18 mouse cellular contexts compared by ENCODE assay signal in the genomic region with DNA sequence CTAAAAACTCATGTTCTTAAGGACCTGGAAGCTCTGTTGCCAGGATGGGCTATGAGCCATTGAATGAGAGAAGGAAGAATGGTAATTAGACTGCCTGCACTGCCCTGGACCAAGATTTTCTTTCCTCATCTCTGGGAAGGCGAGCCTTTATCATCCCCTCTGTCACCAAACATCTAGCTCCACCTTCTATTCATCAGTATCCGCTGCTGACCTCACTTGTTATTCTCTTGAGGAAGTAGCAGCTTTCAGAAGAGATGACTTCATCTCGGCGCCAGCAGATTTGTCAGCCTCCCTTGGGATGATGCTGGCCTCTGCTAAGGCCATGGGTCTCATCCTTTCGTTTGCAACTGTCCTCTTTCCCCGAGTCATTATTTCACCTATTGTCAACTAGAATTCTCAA.
A peak's percentile ranks its signal among the peaks of the same experiment; 100 is the strongest.
DNase-seq lines count a peak whose midpoint lies in the region; ATAC-seq lines count a peak whose summit lies in the region.
"Had no signal": no experiment of that assay in that cellular context is flagged by ENCODE, and none has a peak within 500 bp of the region (broad histone marks: within the 10 kb centered on the region; RNA-seq: fewer than 3 reads in every experiment).

No protein-coding gene starts in this region.

- WGBS in lung, embryonic 16.5 days, result 37% methylated on average over 6 of the region's 6 CpGs
- WGBS in heart, embryonic 13.5 days, result 34% methylated on average over 6 of the region's 6 CpGs
- 73% methylated on average over 6 of the region's 6 CpGs for WGBS in hindbrain, embryonic 16.5 days

- no peak overlapping the region for H3K4me3 ChIP-seq in lung, embryonic 16.5 days (ENCODE audit: low read length)
- no peak overlapping the region for H3K4me3 ChIP-seq in heart, embryonic 13.5 days
- no peak overlapping the region for H3K4me3 ChIP-seq in hindbrain, embryonic 16.5 days (ENCODE audit: low read length)
- H3K4me3 ChIP-seq: embryonic facial prominence, embryonic 15.5 days; forebrain, embryonic 10.5 days; limb, embryonic 15.5 days; megakaryocyte, embryonic 14.5 days; midbrain, embryonic 15.5 days had no signal

- H3K4me1 ChIP-seq in lung, embryonic 16.5 days (replicated peaks; ENCODE audit: control insufficient read depth, insufficient read depth, low read length), result no peaks in the 10 kb centered on the region
- H3K4me1 ChIP-seq in heart, embryonic 13.5 days, result 0 out of 2 replicates have a peak, but pooled peaks cover 10% of the 10 kb centered on the region
- H3K4me1 ChIP-seq in hindbrain, embryonic 16.5 days (ENCODE audit: control insufficient read depth, insufficient read depth, low read depth, low read length), result no peaks in the 10 kb centered on the region
- H3K4me1 ChIP-seq: embryonic facial prominence, embryonic 15.5 days; forebrain, embryonic 10.5 days; limb, embryonic 15.5 days; megakaryocyte, embryonic 14.5 days; midbrain, embryonic 15.5 days had no signal

- no peaks in the 10 kb centered on the region for H3K27me3 ChIP-seq in lung, embryonic 16.5 days (ENCODE audit: control insufficient read depth, insufficient read depth, low read depth, low read length)
- H3K27me3 ChIP-seq in heart, embryonic 13.5 days (replicated peaks), result no peaks in the 10 kb centered on the region
- H3K27me3 ChIP-seq in hindbrain, embryonic 16.5 days (replicated peaks; ENCODE audit: control insufficient read depth, insufficient read depth, low read length), result no peaks in the 10 kb centered on the region
- H3K27me3 ChIP-seq: embryonic facial prominence, embryonic 15.5 days; limb, embryonic 15.5 days; megakaryocyte, embryonic 14.5 days; midbrain, embryonic 15.5 days had no signal

- intact Hi-C loops in heart, postnatal 36 days (cut with DNase I), result no loop called here

- ATAC-seq in lung, embryonic 16.5 days (ENCODE audit: low read depth), result 0 out of 2 replicates have a peak, but pooled peaks have one; percentile 31
- ATAC-seq in heart, embryonic 13.5 days (ENCODE audit: extremely low read depth, insufficient number of reproducible peaks, low FRiP score, low TSS enrichment), result no peak
- ATAC-seq in hindbrain, embryonic 16.5 days, result no peak
- ATAC-seq: midbrain, embryonic 15.5 days had no signal

- no peak overlapping the region for H3K27ac ChIP-seq in lung, embryonic 16.5 days (ENCODE audit: low read length)
- peak overlapping the region; percentile 49 for H3K27ac ChIP-seq in heart, embryonic 13.5 days (replicated peaks)
- H3K27ac ChIP-seq in hindbrain, embryonic 16.5 days (ENCODE audit: low read depth, low read length), result no peak overlapping the region
- H3K27ac ChIP-seq: embryonic facial prominence, embryonic 15.5 days; forebrain, embryonic 10.5 days; limb, embryonic 15.5 days; midbrain, embryonic 15.5 days had no signal

- H3K36me3 ChIP-seq in lung, embryonic 16.5 days (ENCODE audit: control insufficient read depth, insufficient read depth, low read length), result no peaks in the 10 kb centered on the region
- no peaks in the 10 kb centered on the region for H3K36me3 ChIP-seq in heart, embryonic 13.5 days
- H3K36me3 ChIP-seq in hindbrain, embryonic 16.5 days (ENCODE audit: control insufficient read depth, insufficient read depth, low read length), result no peaks in the 10 kb centered on the region
- H3K36me3 ChIP-seq: embryonic facial prominence, embryonic 15.5 days; forebrain, embryonic 10.5 days; limb, embryonic 15.5 days; midbrain, embryonic 15.5 days had no signal

- H3K9ac ChIP-seq in lung, embryonic 16.5 days (ENCODE audit: low read length), result no peak overlapping the region
- H3K9ac ChIP-seq in heart, embryonic 13.5 days, result no peak overlapping the region
- no peak overlapping the region for H3K9ac ChIP-seq in hindbrain, embryonic 16.5 days (ENCODE audit: low read depth, low read length)
- H3K9ac ChIP-seq: embryonic facial prominence, embryonic 15.5 days; limb, embryonic 15.5 days; midbrain, embryonic 15.5 days had no signal

- H3K4me2 ChIP-seq in lung, embryonic 16.5 days (ENCODE audit: low read depth, low read length), result no peak overlapping the region
- H3K4me2 ChIP-seq in heart, embryonic 13.5 days, result no peak overlapping the region
- no peak overlapping the region for H3K4me2 ChIP-seq in hindbrain, embryonic 16.5 days (ENCODE audit: low read length)
- H3K4me2 ChIP-seq: embryonic facial prominence, embryonic 15.5 days; limb, embryonic 15.5 days; midbrain, embryonic 15.5 days had no signal

- no peak for DNase-seq in lung, postnatal 14 days
- peak; percentile 32 to 51 for DNase-seq in heart, postnatal 36 days
- no peak for DNase-seq in adrenal gland, adult 18-20 months (ENCODE audit: low spot score in 2 of 2)
- DNase-seq in adrenal gland, postnatal 25 days, result no peak
- DNase-seq: cerebellum, postnatal 10 days; embryo, embryonic 11 days; kidney, adult 8-10 months; kidney, postnatal 4 days; retina, postnatal 1 day; thymus, adult 2 months had no signal

- H3K9me3 ChIP-seq in lung, embryonic 16.5 days (ENCODE audit: control insufficient read depth, low read length), result no peaks in the 10 kb centered on the region
- no peaks in the 10 kb centered on the region for H3K9me3 ChIP-seq in heart, embryonic 13.5 days
- no peaks in the 10 kb centered on the region for H3K9me3 ChIP-seq in hindbrain, embryonic 16.5 days (ENCODE audit: control insufficient read depth, low read length)
- H3K9me3 ChIP-seq: embryonic facial prominence, embryonic 15.5 days; forebrain, embryonic 10.5 days; limb, embryonic 15.5 days; megakaryocyte, embryonic 14.5 days; midbrain, embryonic 15.5 days had no signal

Comparison
In these comparisons a context has a peak if more than half of its experiments do, and no peak if none do; other contexts are left out.
1. DNase-seq: peak in heart, postnatal 36 days (2 of 2); none in lung, postnatal 14 days (single experiment), adrenal gland, adult 18-20 months (0 of 2) and adrenal gland, postnatal 25 days (single experiment).